Mouse (Mus musculus) heart, embryonic 16.5 days (tissue): ENCODE data around the gene Gnas. TPM values are rescaled to one million over a fixed set of nuclear protein-coding genes. Genes with fewer than 3 reads are reported as not detected.

Source experiments
- ATAC-seq: fragments of 200-750 bp; cut with Nextera tagmentation; replicated peaks from 2 replicates; pipeline ENCODE4 v1.8.0; 2017; ENCODE audit warnings: moderate number of reproducible peaks; ENCODE audit not compliant: insufficient read depth, low FRiP score; ENCODE audit errors: extremely low read depth
- H3K27ac ChIP-seq: fragments of 300-500 bp; sonication (generic); 2 replicates; pipeline ENCODE4 v1.5.1; 2014; ENCODE audit warnings: mild to moderate bottlenecking, low read length, control low read depth, moderate library complexity
- H3K27me3 ChIP-seq: fragments of 300-500 bp; sonication (generic); 2 replicates; pipeline ENCODE4 v1.6.1; 2014; ENCODE audit warnings: low read length, mixed read lengths; ENCODE audit not compliant: control insufficient read depth, insufficient read depth
- H3K36me3 ChIP-seq: fragments of 300-500 bp; sonication (generic); 2 replicates; pipeline ENCODE4 v1.6.1; 2014; ENCODE audit not compliant: control insufficient read depth, insufficient read depth
- H3K4me1 ChIP-seq: fragments of 300-500 bp; sonication (generic); 2 replicates; pipeline ENCODE4 v1.6.1; 2014; ENCODE audit warnings: low read length, mixed read lengths; ENCODE audit not compliant: control insufficient read depth, insufficient read depth
- H3K4me2 ChIP-seq: fragments of 300-500 bp; sonication (generic); 2 replicates; pipeline ENCODE4 v1.6.1; 2014; ENCODE audit warnings: low read depth, mild to moderate bottlenecking, control low read depth, low read length
- H3K4me3 ChIP-seq: fragments of 300-500 bp; sonication (generic); 2 replicates; pipeline ENCODE4 v1.5.1; 2014; ENCODE audit warnings: mild to moderate bottlenecking, control low read depth, low read length
- H3K9ac ChIP-seq: fragments of 300-500 bp; sonication (generic); 2 replicates; pipeline ENCODE4 v1.6.1; 2014; ENCODE audit warnings: low read length, control low read depth
- H3K9me3 ChIP-seq: fragments of 300-500 bp; sonication (generic); replicated peaks from 2 replicates; pipeline ENCODE4 v1.6.1; 2016; ENCODE audit warnings: low read length; ENCODE audit not compliant: control insufficient read depth
- WGBS: fragments of 180-500 bp; shearing (Covaris S2); extraction: QIAGEN DNeasy Blood & Tissue Kit; methylation state at CpG from one replicate; pipeline ENCODE4 v1.1.7; 2014; 5-methylcytosine and 5-hydroxymethylcytosine counted together
- polyA plus RNA-seq: library from polyadenylated mRNA; unstranded; fragments of >200 nt; fragmentation: Nextera tagmentation; extraction: Ambion mirVana; gene quantifications from 2 replicates; pipeline ENCODE4 v1.2.1, GENCODE M21; 2015

The Gnas gene
- 1,284 and 1,464 TPM in 2 replicates for polyA plus RNA-seq

GRCm38 (mm10) chr2:174284011-174284410, at the start of gene Gnas:
Gnas (plus strand) TSS chr2:174284320.
- Histone ChIP-seq H3K36me3 (peaks cover 48% of the 10 kb centered on the region), H3K9me3 (peaks cover 21% of the 10 kb centered on the region), H3K27me3 (peaks cover 38% of the 10 kb centered on the region), H3K4me2 (peak within 1 kb of the TSS; percentile 49), H3K9ac (no peak within 1 kb of the TSS), H3K4me3 (peak within 1 kb of the TSS; percentile 37), H3K4me1 (no peaks in the 10 kb centered on the region), H3K27ac (no peak within 1 kb of the TSS)
- WGBS: 53% methylated on average over 19 of the region's 19 CpGs
- ATAC-seq: 0 out of 2 replicates have a peak, but pooled peaks have one; percentile 47

DNA sequence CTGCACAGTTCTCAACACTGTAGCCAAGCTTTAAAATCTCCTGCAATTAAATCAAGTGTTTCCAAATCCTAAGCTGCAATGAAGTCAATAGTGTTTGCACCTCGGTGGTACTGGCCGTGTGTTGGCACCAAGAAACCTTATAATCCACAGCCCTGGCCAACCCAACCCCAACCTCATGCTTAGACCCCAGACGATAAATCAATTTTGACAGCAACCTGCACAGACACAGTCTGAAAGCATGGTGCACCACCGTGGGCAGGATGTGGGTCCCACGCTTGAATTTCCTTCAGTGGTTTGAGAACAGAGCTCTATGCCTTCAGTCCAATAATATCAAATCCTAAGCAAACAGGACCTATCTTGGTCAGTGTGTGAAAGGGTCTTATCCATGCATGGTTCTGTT, 41.7 kb upstream of the Gnas start:
- Histone ChIP-seq H3K4me3 (no peak overlapping the region), H3K36me3 (no peaks in the 10 kb centered on the region), H3K9me3 (0 out of 2 replicates have a peak, but pooled peaks cover 2% of the 10 kb centered on the region), H3K9ac (no peak overlapping the region), H3K4me1 (no peaks in the 10 kb centered on the region), H3K27ac (no peak overlapping the region), H3K4me2 (no peak overlapping the region), H3K27me3 (no peaks in the 10 kb centered on the region)
- no peak for ATAC-seq
- 73% methylated on average over 5 of the region's 5 CpGs for WGBS

GRCm38 (mm10) chr2:174251963-174252362, 32.2 kb upstream of the Gnas start:
- Histone ChIP-seq H3K9me3 (no peaks in the 10 kb centered on the region), H3K27ac (no peak overlapping the region), H3K4me2 (no peak overlapping the region), H3K4me1 (no peaks in the 10 kb centered on the region), H3K4me3 (no peak overlapping the region), H3K9ac (no peak overlapping the region), H3K27me3 (no peaks in the 10 kb centered on the region), H3K36me3 (no peaks in the 10 kb centered on the region)
- no peak for ATAC-seq

- no peak for ATAC-seq
- H3K4me2 ChIP-seq: no peak overlapping the region
- WGBS: 24% methylated on average over 2 of the region's 2 CpGs
Measured at GRCm38 (mm10) chr2:174257312-174257711, 26.8 kb upstream of the Gnas start.

DNA sequence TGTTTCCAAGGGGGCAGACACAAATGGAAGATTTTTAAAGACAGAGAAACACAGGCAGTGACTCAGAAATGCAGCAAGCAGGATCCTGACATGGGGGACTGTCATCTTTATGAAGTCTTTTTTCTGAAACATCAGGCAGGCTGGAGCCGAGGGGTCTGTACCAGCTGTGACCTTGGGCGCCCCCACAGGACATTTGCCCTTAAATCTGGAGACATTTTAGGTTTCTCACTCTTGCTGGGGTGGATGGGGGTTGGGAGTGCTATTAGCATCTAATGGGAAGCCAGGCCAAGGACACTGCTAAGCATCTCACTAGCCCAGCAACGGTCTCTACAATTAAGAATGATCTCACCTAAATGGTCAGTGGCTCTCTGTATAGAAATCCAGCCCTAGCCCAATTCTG, 24.1 kb upstream of the Gnas start:
- Histone ChIP-seq H3K4me3 (no peak overlapping the region), H3K9me3 (no peaks in the 10 kb centered on the region), H3K4me1 (no peaks in the 10 kb centered on the region), H3K27ac (no peak overlapping the region), H3K36me3 (no peaks in the 10 kb centered on the region), H3K27me3 (no peaks in the 10 kb centered on the region), H3K9ac (no peak overlapping the region), H3K4me2 (no peak overlapping the region)
- WGBS: 23% methylated on average over 3 of the region's 3 CpGs
- ATAC-seq: no peak

More at GRCm38 (mm10) chr2:174257312-174257711, 26.8 kb upstream of the Gnas start:
- Histone ChIP-seq H3K9me3 (no peaks in the 10 kb centered on the region), H3K36me3 (no peaks in the 10 kb centered on the region), H3K9ac (no peak overlapping the region), H3K27me3 (no peaks in the 10 kb centered on the region), H3K27ac (no peak overlapping the region), H3K4me1 (no peaks in the 10 kb centered on the region), H3K4me3 (no peak overlapping the region)

DNA sequence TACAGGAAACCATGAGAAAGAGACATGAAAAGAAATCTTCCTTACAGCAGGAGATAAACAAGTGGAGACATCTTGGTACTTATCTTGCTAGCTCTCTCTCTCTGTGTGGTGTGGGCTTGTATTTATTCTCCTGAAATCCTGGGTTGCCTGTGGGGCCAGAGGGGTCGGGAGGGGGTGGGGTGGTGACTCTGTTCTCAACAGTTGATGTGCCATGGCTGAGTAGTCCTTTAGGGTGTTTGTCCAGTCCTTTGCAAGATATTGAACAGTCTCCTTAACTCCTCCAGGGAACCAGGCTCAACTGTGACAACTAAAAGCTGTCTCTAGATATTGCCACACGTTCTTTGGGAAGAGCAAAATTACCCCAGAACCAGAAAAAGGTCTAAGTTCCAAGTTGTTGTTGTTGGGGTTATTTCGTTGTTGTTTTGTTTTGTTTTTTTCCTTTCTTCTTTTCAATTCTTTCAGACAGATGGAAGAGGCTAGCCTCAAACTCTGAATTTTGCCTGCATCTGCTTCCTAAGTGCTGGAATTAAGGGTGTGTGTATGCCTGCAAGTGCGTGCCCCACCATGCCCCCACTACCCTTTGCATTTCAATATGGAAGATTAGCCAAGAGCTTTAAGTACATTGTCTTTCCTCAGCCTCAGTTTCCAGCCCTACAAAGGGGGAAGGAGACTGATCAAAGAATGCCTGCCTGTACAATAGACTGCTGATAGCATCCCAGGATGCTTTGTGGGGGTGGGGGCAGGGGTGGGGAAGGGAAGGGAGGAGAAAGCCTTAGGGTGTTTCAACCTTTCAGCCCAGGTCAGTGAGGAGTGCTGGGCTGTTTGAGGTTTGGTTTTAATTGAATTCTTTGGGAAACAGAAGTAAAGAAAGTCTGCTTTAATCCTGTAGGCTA, 23.0 kb upstream of the Gnas start:
- 29% methylated on average over 4 of the region's 4 CpGs for WGBS

DNA sequence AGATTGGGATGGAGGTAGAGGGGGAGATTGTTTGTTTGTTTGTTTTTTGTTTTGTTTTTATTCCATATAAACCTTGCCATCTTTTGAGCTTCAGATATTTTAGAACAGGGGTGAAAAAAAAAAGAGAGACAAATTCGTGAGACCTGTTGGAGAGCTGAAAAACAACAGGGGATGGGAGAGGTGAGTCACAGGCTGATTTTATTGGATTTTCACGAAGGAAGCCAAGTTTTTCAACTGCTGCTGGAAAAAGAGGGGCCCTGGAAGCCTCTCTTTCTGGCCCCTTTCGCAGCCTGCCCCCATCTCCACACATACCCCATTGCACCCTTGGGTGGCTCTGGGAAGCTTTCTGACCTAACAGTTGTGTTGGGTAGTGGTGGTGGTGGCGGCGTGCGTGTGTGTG, 22.3 kb upstream of the Gnas start:
- 69% methylated on average over 6 of the region's 6 CpGs for WGBS
- Histone ChIP-seq H3K9me3 (no peaks in the 10 kb centered on the region), H3K36me3 (no peaks in the 10 kb centered on the region; the same call in 1 of the 2 replicates), H3K4me3 (no peak overlapping the region), H3K4me1 (no peaks in the 10 kb centered on the region), H3K27me3 (no peaks in the 10 kb centered on the region), H3K9ac (no peak overlapping the region), H3K4me2 (no peak overlapping the region), H3K27ac (no peak overlapping the region)
- ATAC-seq: no peak

More for the DNA sequence above, 23.0 kb upstream of the Gnas start:
- H3K4me1 ChIP-seq: no peaks in the 10 kb centered on the region
- H3K36me3 ChIP-seq: no peaks in the 10 kb centered on the region; the same call in 1 of the 2 replicates
- H3K4me2 ChIP-seq: no peak overlapping the region
- no peaks in the 10 kb centered on the region for H3K9me3 ChIP-seq
- H3K9ac ChIP-seq: no peak overlapping the region
- no peak overlapping the region for H3K4me3 ChIP-seq
- ATAC-seq: no peak
- no peaks in the 10 kb centered on the region for H3K27me3 ChIP-seq
- H3K27ac ChIP-seq: no peak overlapping the region

- Histone ChIP-seq H3K9me3 (no peaks in the 10 kb centered on the region), H3K4me2 (no peak overlapping the region), H3K4me3 (no peak overlapping the region), H3K27ac (no peak overlapping the region), H3K36me3 (peaks cover 3% of the 10 kb centered on the region; the same call in 1 of the 2 replicates), H3K4me1 (no peaks in the 10 kb centered on the region), H3K27me3 (no peaks in the 10 kb centered on the region), H3K9ac (no peak overlapping the region)
- 63% methylated on average over 5 of the region's 5 CpGs for WGBS
- peak; percentile 58 for ATAC-seq
Measured at GRCm38 (mm10) chr2:174263110-174263815, 20.9 kb upstream of the Gnas start.

DNA sequence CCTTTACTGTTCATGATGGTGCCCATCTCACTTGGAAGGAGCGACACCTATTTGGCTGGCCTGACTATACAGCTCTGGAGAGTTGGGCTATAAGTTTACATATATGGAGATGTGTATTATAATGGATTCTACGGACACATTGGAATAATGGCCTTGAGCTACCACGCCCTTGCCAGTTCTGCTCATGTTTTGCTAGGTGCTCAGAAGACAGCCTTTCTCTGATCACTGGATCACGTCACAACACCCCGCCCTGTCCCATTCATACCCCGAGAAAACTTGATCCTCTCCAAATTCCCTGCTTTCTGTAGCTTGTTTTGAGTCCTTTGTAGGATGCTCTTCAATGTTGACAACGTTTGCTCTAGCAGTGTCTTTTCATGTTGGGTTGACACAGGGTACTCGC, 19.9 kb upstream of the Gnas start:
- H3K27me3 ChIP-seq: no peaks in the 10 kb centered on the region
- H3K9me3 ChIP-seq: no peaks in the 10 kb centered on the region
- peaks cover 3% of the 10 kb centered on the region; the same call in 1 of the 2 replicates for H3K36me3 ChIP-seq
- no peak for ATAC-seq
- H3K4me2 ChIP-seq: no peak overlapping the region
- H3K27ac ChIP-seq: no peak overlapping the region
- WGBS: 84% methylated on average over 8 of the region's 8 CpGs
- no peak overlapping the region for H3K9ac ChIP-seq
- no peak overlapping the region for H3K4me3 ChIP-seq
- no peaks in the 10 kb centered on the region for H3K4me1 ChIP-seq
